Mouse (Mus musculus) CH12.LX (cell line): ENCODE measurements around the gene Ahnak. TPM values are rescaled to one million over a fixed set of nuclear protein-coding genes. Genes with fewer than 3 reads are reported as not detected.

Experiments
- DNase-seq: peaks from one replicate; pipeline ENCODE4 v3.0.0-alpha.2; 2013; ENCODE audit errors: extremely low read depth
- H3K27ac ChIP-seq: 2 replicates; pipeline ENCODE4 v1.5.1; 2012; ENCODE audit warnings: low read depth, mild to moderate bottlenecking, control low read depth, moderate library complexity; ENCODE audit not compliant: insufficient read depth
- H3K27me3 ChIP-seq: replicated peaks from 2 replicates; pipeline ENCODE3; 2012; ENCODE audit warnings: inconsistent platforms
- H3K36me3 ChIP-seq, 2 experiments: replicated peaks in 1 of 2; 2 replicates each; pipeline versions ENCODE3 to v1.6.1; 2012; ENCODE audit warnings: inconsistent platforms in 1 of 2, low read length in 1 of 2, mild to moderate bottlenecking in 1 of 2, mixed read lengths in 1 of 2, moderate library complexity in 1 of 2; ENCODE audit not compliant: control insufficient read depth in 1 of 2, insufficient read depth in 1 of 2
- H3K4me1 ChIP-seq, 2 experiments: 2 replicates each; pipeline ENCODE4 v1.6.1; 2012; ENCODE audit warnings: inconsistent platforms in 1 of 2, moderate library complexity in 1 of 2; ENCODE audit not compliant: insufficient read depth in 2 of 2, control insufficient read depth in 1 of 2
- H3K4me2 ChIP-seq: 2 replicates; pipeline ENCODE4 v1.6.1; 2012; ENCODE audit warnings: low read depth, mild to moderate bottlenecking, control low read depth; ENCODE audit not compliant: poor library complexity, insufficient read depth, severe bottlenecking
- H3K4me3 ChIP-seq, 3 experiments: fragments of 150-350 bp in 1 of 3; sonication (generic) in 1 of 3; replicated peaks in 1 of 3; 2 replicates each; pipeline versions ENCODE3 to v1.5.1; 2011 to 2012; ENCODE audit warnings: low read depth in 2 of 3, low read length in 2 of 3, mild to moderate bottlenecking in 2 of 3, moderate library complexity in 2 of 3, control low read depth in 1 of 3, improper control_type of control experiment in 1 of 3, inconsistent platforms in 1 of 3, mixed read lengths in 1 of 3; ENCODE audit not compliant: poor library complexity in 1 of 3
- H3K79me2 ChIP-seq: replicated peaks from 2 replicates; pipeline ENCODE4 v1.6.1; 2012; ENCODE audit warnings: mild to moderate bottlenecking, moderate library complexity; ENCODE audit not compliant: control insufficient read depth, poor library complexity, insufficient read depth, severe bottlenecking; ENCODE audit errors: extremely low read depth
- H3K9ac ChIP-seq: 2 replicates; pipeline ENCODE4 v1.6.1; 2012; ENCODE audit warnings: low read depth, mild to moderate bottlenecking, control low read depth, moderate library complexity; ENCODE audit not compliant: insufficient read depth
- H3K9me3 ChIP-seq: replicated peaks from 2 replicates; pipeline ENCODE3; 2012; ENCODE audit warnings: low read length, inconsistent platforms, mixed read lengths
- BHLHE40 ChIP-seq: IDR thresholded peaks from 2 replicates; pipeline ENCODE4 v1.6.1; 2011; ENCODE audit warnings: mild to moderate bottlenecking, low read depth, low read length, improper control_type of control experiment
- CHD1 ChIP-seq: IDR thresholded peaks from 2 replicates; pipeline ENCODE4 v1.6.1; 2012; ENCODE audit warnings: low read depth, low read length, improper control_type of control experiment, inconsistent platforms
- CTCF ChIP-seq, 2 experiments: IDR thresholded peaks in 1 of 2; conservative IDR thresholded peaks in 1 of 2; 2 replicates each; pipeline ENCODE4 v1.5.1; 2011 to 2012; ENCODE audit warnings: low read depth in 2 of 2, low read length in 2 of 2, improper control_type of control experiment in 1 of 2, inconsistent platforms in 1 of 2, mild to moderate bottlenecking in 1 of 2, moderate library complexity in 1 of 2
- EP300 ChIP-seq: IDR thresholded peaks from 2 replicates; pipeline ENCODE4 v1.6.1; 2011; ENCODE audit warnings: low read length, improper control_type of control experiment
- GABPA ChIP-seq: IDR thresholded peaks from 2 replicates; pipeline ENCODE4 v1.6.1; 2012; ENCODE audit warnings: low read depth, low read length, improper control_type of control experiment, inconsistent platforms; ENCODE audit not compliant: insufficient replicate concordance
- JUN ChIP-seq: IDR thresholded peaks from 2 replicates; pipeline ENCODE4 v1.6.1; 2011; ENCODE audit warnings: low read depth, mild to moderate bottlenecking, low read length, improper control_type of control experiment, moderate library complexity; ENCODE audit not compliant: insufficient read depth
- JUND ChIP-seq: conservative IDR thresholded peaks from 2 replicates; pipeline ENCODE4 v1.6.1; 2011; ENCODE audit warnings: low read depth, low read length, improper control_type of control experiment
- MAZ ChIP-seq: IDR thresholded peaks from 2 replicates; pipeline ENCODE4 v1.6.1; 2012; ENCODE audit warnings: low read depth, mild to moderate bottlenecking, inconsistent platforms, low read length, improper control_type of control experiment, moderate library complexity
- MXI1 ChIP-seq: IDR thresholded peaks from 2 replicates; pipeline ENCODE4 v1.6.1; 2011; ENCODE audit warnings: mild to moderate bottlenecking, low read depth, low read length, improper control_type of control experiment
- NELFE ChIP-seq: IDR thresholded peaks from 2 replicates; pipeline ENCODE4 v1.6.1; 2011; ENCODE audit warnings: low read depth, low read length, improper control_type of control experiment
- NRF1 ChIP-seq: IDR thresholded peaks from 2 replicates; pipeline ENCODE4 v1.6.1; 2014; ENCODE audit warnings: low read depth, mild to moderate bottlenecking, inconsistent platforms, low read length, improper control_type of control experiment, moderate library complexity
- PAX5 ChIP-seq: IDR thresholded peaks from 2 replicates; pipeline ENCODE4 v1.6.1; 2012; ENCODE audit warnings: low read length, inconsistent platforms, mixed read lengths
- SIN3A ChIP-seq: IDR thresholded peaks from 2 replicates; pipeline ENCODE4 v1.6.1; 2012; ENCODE audit warnings: low read length, improper control_type of control experiment, inconsistent platforms
- SMC3 ChIP-seq: IDR thresholded peaks from 2 replicates; pipeline ENCODE4 v1.6.1; 2011; ENCODE audit warnings: low read depth, low read length, improper control_type of control experiment
- UBTF ChIP-seq: IDR thresholded peaks from 2 replicates; pipeline ENCODE4 v1.6.1; 2012; ENCODE audit warnings: low read depth, mild to moderate bottlenecking, inconsistent platforms, low read length, improper control_type of control experiment, moderate library complexity
- ZC3H11A ChIP-seq: IDR thresholded peaks from 2 replicates; pipeline ENCODE4 v1.6.1; 2012; ENCODE audit warnings: low read depth, mild to moderate bottlenecking, inconsistent platforms, low read length, improper control_type of control experiment
- dilution Hi-C: fragments of 300-500 bp; cut with MboI; formaldehyde crosslinking; loops from 2 replicates; pipeline ENCODE4 v1.14.3; 2020; ENCODE audit warnings: low sequenced_read_pairs; ENCODE audit not compliant: extremely low pct_unique_long_range_greater_than_20kb, extremely low pct_ligation_motif_present
- in situ Hi-C: fragments of 300-500 bp; cut with MboI; formaldehyde crosslinking; loops from 3 replicates; pipeline ENCODE4 v1.14.3; 2019; ENCODE audit warnings: low sequenced_read_pairs, low pct_ligation_motif_present, low pct_unique_long_range_greater_than_20kb, mixed read lengths
- polyA plus RNA-seq: library from polyadenylated mRNA; unstranded; fragments of >175 nt; gene quantifications from 2 replicates; pipeline ENCODE4 v1.2.1, GENCODE M21; 2012; ENCODE audit warnings: low read depth; ENCODE audit not compliant: insufficient read length
- total RNA-seq, 2 experiments: library from RNA; depleted of rRNA; stranded (reverse); fragments of 300-350 nt in 1 of 2; fragments of >200 nt in 1 of 2; gene quantifications; 2 replicates each; pipeline ENCODE4 v1.2.3; 2012 to 2014

The Ahnak gene
- total and polyA plus RNA-seq, 3 experiments: 1.7 to 21.7 (median 1.8) TPM

DNA sequence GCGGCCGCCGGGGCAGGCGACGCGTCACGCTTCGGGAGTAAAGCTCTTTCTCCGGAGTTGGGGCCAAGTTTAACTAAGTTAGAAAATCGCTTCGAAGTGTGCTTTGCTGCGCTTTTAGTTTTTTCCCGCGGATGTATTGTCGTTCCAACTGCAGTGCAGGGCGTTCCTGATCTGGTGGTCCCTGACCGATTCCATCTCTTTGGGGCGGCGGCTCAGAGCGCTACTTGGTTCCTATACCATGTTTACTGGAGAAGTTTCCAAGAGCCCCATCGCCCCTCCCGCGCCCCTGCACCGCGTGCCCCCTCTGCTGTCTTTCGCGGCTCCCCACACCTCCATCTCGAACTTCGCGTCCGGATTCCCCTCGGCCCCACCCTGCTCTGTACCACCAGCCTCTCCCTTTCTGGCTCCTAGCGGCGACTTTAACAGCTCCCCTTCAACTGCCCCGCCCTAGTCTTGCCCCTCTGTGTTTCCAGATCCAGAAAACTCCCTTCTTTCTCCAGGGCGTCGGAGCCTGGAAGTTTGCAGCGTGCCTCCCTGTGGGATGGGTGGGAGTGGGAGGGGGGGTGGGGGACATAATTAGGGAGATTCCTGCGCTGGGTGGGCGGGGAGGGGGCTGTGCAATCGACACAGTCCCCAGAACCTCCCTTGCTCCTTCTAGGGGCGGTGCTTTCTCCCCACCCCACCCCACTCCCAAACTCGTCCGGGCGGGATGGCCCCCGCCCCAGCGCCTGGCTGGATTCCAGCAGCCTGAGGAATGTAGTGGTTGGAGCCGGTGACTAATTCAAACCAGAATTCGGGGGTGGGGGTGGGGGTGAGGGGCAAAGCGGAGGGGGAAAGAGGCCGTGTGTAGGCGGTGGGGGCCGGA, 715 bp downstream of the Ahnak start:
- peaks cover 31 to 76% of the 10 kb centered on the region in 2 experiments for H3K4me1 ChIP-seq
- peaks cover 14% of the 10 kb centered on the region for H3K27me3 ChIP-seq
- in situ Hi-C loops: loop anchor here (5.0 to 10.0 kb wide), 2 partner anchors 65 to 88 kb away; no protein-coding TSS in a partner anchor
- TF ChIP-seq SMC3 (peak; percentile 10; the same call in 1 of the 2 replicates), CTCF (conservative IDR thresholded peaks at IDR 0.05 in 1 of 2, IDR thresholded peaks at IDR 0.05 in 1 of 2; ENCODE audit: low read depth in 2 of 2, low read length in 2 of 2) (peak in 1 of 2 experiments; percentile 31; a peak in 1 of 4 replicates), MAZ (peak; percentile 42; the same call in 1 of the 2 replicates), UBTF (0 out of 2 replicates have a peak, but pooled peaks have one; percentile 24), JUN (no peak), CHD1 (0 out of 2 replicates have a peak, but pooled peaks have one; percentile 35), BHLHE40 (0 out of 2 replicates have a peak, but pooled peaks have one; percentile 1), NRF1 (no peak)
- H3K9me3 ChIP-seq: no peaks in the 10 kb centered on the region
- peak overlapping the region; percentile 83 for H3K9ac ChIP-seq
- peak overlapping the region; percentile 45 for H3K4me2 ChIP-seq
- no peaks in the 10 kb centered on the region for H3K36me3 ChIP-seq
- peak overlapping the region; percentile 50; the same call in 1 of the 2 replicates for H3K27ac ChIP-seq
- peaks cover 25% of the 10 kb centered on the region for H3K79me2 ChIP-seq
- peak overlapping the region; percentile 52 to 95 (median 73) for H3K4me3 ChIP-seq
- dilution Hi-C loops: no loop called here
- no peak for DNase-seq

DNA sequence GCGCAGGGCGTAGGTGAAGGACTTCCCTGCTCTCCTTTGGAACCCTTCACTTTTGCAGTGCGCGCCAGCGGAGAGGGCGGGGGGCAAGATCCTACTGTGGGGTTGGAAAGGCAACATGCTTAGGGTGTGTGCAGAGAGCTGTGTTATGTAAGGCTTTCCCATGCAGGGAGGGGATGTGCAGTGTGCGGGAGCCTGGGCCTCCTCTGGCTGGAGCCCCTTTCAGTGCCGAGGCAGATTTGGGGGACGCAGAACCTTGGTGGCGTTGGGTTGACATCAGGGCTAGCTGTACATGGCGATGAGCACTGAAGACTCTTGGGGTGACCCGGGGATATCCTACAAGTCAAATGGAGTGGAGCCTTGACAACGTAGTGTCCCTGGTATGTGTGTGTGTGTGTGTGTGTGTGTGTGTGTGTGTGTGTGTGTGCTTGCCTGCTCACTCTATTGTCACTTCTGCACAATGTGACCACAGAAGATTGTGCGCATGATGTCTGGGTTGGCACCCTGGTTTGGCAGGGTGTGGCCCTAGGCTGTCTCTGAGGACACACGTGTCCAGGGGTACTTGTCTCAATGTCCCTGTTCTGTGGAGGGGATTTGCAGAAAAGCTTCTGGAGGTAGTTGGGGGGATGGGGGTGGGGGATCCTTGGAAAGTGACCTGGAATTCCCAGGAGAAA, 1.5 kb downstream of the Ahnak start:
- H3K4me3 ChIP-seq: peak overlapping the region in 2 of 3 experiments; percentile 30 to 67
- dilution Hi-C loops: no loop called here
- TF ChIP-seq JUND: no peak
- TF ChIP-seq MXI1: peak; percentile 42; the same call in 1 of the 2 replicates
- TF ChIP-seq CTCF (conservative IDR thresholded peaks at IDR 0.05 in 1 of 2, IDR thresholded peaks at IDR 0.05 in 1 of 2; ENCODE audit: low read depth in 2 of 2, low read length in 2 of 2): no peak
- TF ChIP-seq NELFE: no peak
- no peak for TF ChIP-seq ZC3H11A
- TF ChIP-seq JUN: no peak
- TF ChIP-seq SIN3A: peak; percentile 17; the same call in 1 of the 2 replicates
- TF ChIP-seq PAX5: no peak
- no peak for TF ChIP-seq GABPA
- no peak for TF ChIP-seq EP300
- H3K4me2 ChIP-seq: peak overlapping the region; percentile 45
- H3K9ac ChIP-seq: peak overlapping the region; percentile 83
- peaks cover 32% of the 10 kb centered on the region for H3K79me2 ChIP-seq
- peaks cover 25 to 76% of the 10 kb centered on the region in 2 experiments for H3K4me1 ChIP-seq
- H3K27me3 ChIP-seq: peaks cover 14% of the 10 kb centered on the region
- no peaks in the 10 kb centered on the region for H3K36me3 ChIP-seq
- DNase-seq: no peak
- peak overlapping the region; percentile 13; the same call in 1 of the 2 replicates for H3K27ac ChIP-seq
- H3K9me3 ChIP-seq: no peaks in the 10 kb centered on the region
- in situ Hi-C loops: loop anchor here (5.0 to 10.0 kb wide), 2 partner anchors 64 to 87 kb away; no protein-coding TSS in a partner anchor
